Mouse (Mus musculus) heart, embryonic 15.5 days (tissue): ENCODE results near the gene Rtn1. TPM values are rescaled to one million over a fixed set of nuclear protein-coding genes. Genes with fewer than 3 reads are reported as not detected.

ENCODE experiments used
- ATAC-seq: fragments of 200-750 bp; cut with Nextera tagmentation; replicated peaks from 2 replicates; pipeline ENCODE4 v1.8.0; 2017; ENCODE audit warnings: low read depth, moderate TSS enrichment; ENCODE audit not compliant: insufficient number of reproducible peaks, insufficient read depth, low FRiP score
- H3K27ac ChIP-seq: fragments of 300-500 bp; sonication (generic); 2 replicates; pipeline ENCODE4 v1.5.1; 2015; ENCODE audit warnings: mild to moderate bottlenecking, inconsistent platforms
- H3K27me3 ChIP-seq: fragments of 300-500 bp; sonication (generic); 2 replicates; pipeline ENCODE4 v1.6.1; 2015; ENCODE audit warnings: inconsistent platforms
- H3K36me3 ChIP-seq: fragments of 300-500 bp; sonication (generic); 2 replicates; pipeline ENCODE4 v1.6.1; 2015; ENCODE audit warnings: mild to moderate bottlenecking, inconsistent platforms
- H3K4me1 ChIP-seq: fragments of 300-500 bp; sonication (generic); replicated peaks from 2 replicates; pipeline ENCODE4 v1.6.1; 2015; ENCODE audit warnings: inconsistent platforms
- H3K4me2 ChIP-seq: fragments of 300-500 bp; sonication (generic); 2 replicates; pipeline ENCODE4 v1.6.1; 2015; ENCODE audit warnings: inconsistent platforms, mild to moderate bottlenecking, moderate library complexity
- H3K4me3 ChIP-seq: fragments of 300-500 bp; sonication (generic); 2 replicates; pipeline ENCODE4 v1.5.1; 2015; ENCODE audit warnings: mild to moderate bottlenecking, inconsistent platforms
- H3K9ac ChIP-seq: fragments of 300-500 bp; sonication (generic); 2 replicates; pipeline ENCODE4 v1.6.1; 2015; ENCODE audit warnings: mild to moderate bottlenecking, inconsistent platforms
- H3K9me3 ChIP-seq: fragments of 300-500 bp; sonication (generic); replicated peaks from 2 replicates; pipeline ENCODE4 v1.6.1; 2016; ENCODE audit warnings: inconsistent platforms
- WGBS: fragments of 180-500 bp; shearing (Covaris S2); methylation state at CpG from one replicate; pipeline ENCODE4 v1.1.7; 2015; ENCODE audit warnings: mixed read lengths; 5-methylcytosine and 5-hydroxymethylcytosine counted together
- polyA plus RNA-seq: library from polyadenylated mRNA; unstranded; fragments of >200 nt; fragmentation: Nextera tagmentation; extraction: Ambion mirVana; gene quantifications from 2 replicates; pipeline ENCODE4 v1.2.1, GENCODE M21; 2015

Gene Rtn1
- polyA plus RNA-seq, 1 experiment from 2014 or later, result 12.8 TPM

DNA sequence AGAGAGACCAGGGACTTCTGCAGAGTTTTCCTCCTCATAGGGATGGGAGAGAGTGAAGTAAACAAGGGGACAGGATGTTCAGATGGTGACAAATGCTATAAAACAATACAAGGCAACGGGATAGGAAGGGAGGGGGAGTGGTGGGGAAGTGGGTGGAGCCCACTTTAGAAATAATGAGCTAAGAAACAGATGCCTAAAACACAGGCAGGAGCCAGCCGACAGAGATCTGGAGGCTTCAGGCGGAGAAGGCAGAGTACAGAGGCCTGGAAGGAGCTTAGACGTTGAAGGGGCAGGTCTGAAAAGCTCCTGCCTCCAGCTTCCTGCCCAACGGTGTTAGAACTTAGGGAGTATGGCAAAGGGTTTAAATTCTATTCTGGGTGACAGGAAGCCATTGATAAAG lies 195.3 kb downstream of the Rtn1 start:
- Histone ChIP-seq H3K27ac (peak overlapping the region; percentile 34; the same call in 1 of the 2 replicates), H3K9me3 (no peaks in the 10 kb centered on the region), H3K36me3 (no peaks in the 10 kb centered on the region), H3K4me1 (no peaks in the 10 kb centered on the region), H3K4me2 (no peak overlapping the region), H3K27me3 (no peaks in the 10 kb centered on the region), H3K4me3 (no peak overlapping the region), H3K9ac (no peak overlapping the region)
- 35% methylated on average over 5 of the region's 5 CpGs for WGBS
- ATAC-seq, result no peak

DNA sequence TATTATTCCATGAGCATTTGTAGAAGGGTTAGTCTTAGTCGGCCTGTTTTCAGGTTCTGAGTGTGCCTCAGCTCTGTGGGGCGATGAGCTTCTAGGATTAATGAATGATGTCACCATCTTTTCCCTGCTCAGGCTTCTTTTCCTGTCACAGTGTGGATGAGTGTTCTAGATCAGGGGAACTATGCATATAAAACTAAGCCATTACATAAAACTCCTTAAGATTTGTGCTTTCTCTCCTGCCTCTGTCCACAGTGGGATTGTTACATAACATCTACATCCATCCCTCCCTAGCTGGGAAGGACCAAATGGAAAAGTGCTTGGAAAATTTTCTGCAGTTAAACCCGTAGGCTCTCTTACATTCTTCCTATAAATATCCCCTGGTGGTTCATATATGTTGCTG lies 208.0 kb downstream of the Rtn1 start:
- H3K4me3 ChIP-seq, result no peak overlapping the region
- no peaks in the 10 kb centered on the region for H3K9me3 ChIP-seq
- no peak overlapping the region for H3K9ac ChIP-seq
- peaks cover 10% of the 10 kb centered on the region; the same call in 1 of the 2 replicates for H3K4me1 ChIP-seq
- no peak overlapping the region for H3K4me2 ChIP-seq
- no peak overlapping the region for H3K27ac ChIP-seq
- WGBS, result 83% methylated on average over 3 of the region's 3 CpGs
- H3K36me3 ChIP-seq, result no peaks in the 10 kb centered on the region
- no peaks in the 10 kb centered on the region for H3K27me3 ChIP-seq
- ATAC-seq, result no peak

GRCm38 (mm10) chr12:72197925-72198486 lies 210.8 kb downstream of the Rtn1 start:
- Histone ChIP-seq H3K27me3 (no peaks in the 10 kb centered on the region), H3K36me3 (no peaks in the 10 kb centered on the region), H3K4me3 (no peak overlapping the region), H3K9ac (no peak overlapping the region), H3K4me1 (peaks cover 10% of the 10 kb centered on the region; the same call in 1 of the 2 replicates), H3K4me2 (peak overlapping the region; percentile 5; the same call in 1 of the 2 replicates), H3K9me3 (no peaks in the 10 kb centered on the region), H3K27ac (no peak overlapping the region)
- 52% methylated on average over 18 of the region's 18 CpGs for WGBS
- no peak for ATAC-seq

DNA sequence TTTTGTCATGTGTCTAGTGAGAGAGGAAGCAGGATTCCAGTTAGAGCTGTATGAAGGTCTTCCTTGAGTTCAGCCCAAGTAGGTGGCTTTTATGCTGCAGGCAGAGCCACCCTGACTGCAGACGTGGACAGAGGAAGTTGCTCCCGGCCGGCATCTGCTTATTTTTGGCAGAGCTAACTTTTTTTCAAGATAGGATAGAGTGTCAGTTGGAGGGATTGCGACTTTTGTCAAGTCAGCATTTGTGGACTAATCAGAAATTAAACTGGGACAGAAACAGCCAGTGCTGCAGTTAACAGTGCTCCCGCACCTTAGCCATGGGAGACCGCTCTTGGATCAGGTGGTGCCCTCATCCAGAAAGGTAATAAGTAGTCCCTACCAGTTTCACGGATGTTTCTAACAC lies 211.4 kb downstream of the Rtn1 start:
- Histone ChIP-seq H3K4me1 (peaks cover 10% of the 10 kb centered on the region; the same call in 1 of the 2 replicates), H3K27me3 (no peaks in the 10 kb centered on the region), H3K9ac (no peak overlapping the region), H3K4me2 (no peak overlapping the region), H3K27ac (no peak overlapping the region), H3K36me3 (no peaks in the 10 kb centered on the region), H3K4me3 (no peak overlapping the region), H3K9me3 (no peaks in the 10 kb centered on the region)
- 46% methylated on average over 7 of the region's 7 CpGs for WGBS
- ATAC-seq, result no peak

DNA sequence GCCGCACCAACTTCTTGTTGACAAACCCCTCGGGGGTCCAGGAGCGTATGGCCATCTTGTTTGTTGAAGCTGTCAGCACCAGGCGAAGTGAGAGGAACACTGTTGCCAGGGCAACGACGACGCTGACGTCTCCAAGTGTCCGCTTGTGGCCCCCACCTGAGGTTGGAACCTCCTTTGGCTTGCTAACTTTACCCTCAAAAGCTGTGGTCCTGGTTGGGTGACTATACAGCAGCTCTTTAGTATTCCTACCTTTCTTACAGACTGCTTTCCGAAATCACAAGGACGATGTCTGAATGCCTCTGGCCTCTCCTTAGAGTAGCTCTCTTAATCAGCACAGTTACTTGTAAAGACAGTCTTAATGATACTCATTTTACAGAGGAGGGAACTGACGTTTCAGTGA lies 223.9 kb downstream of the Rtn1 start, which contains the start of gene Ccdc175:
Gene Ccdc175, minus strand, starts transcription at position 101 of the 400 bp plus-strand sequence.
- no peak within 1 kb of the TSS for H3K4me3 ChIP-seq
- no peak within 1 kb of the TSS for H3K9ac ChIP-seq
- H3K27ac ChIP-seq, result no peak within 1 kb of the TSS
- H3K4me1 ChIP-seq, result no peaks in the 10 kb centered on the region
- 60% methylated on average over 12 of the region's 12 CpGs for WGBS
- H3K27me3 ChIP-seq, result no peaks in the 10 kb centered on the region
- H3K4me2 ChIP-seq, result no peak within 1 kb of the TSS
- H3K36me3 ChIP-seq, result no peaks in the 10 kb centered on the region
- no peaks in the 10 kb centered on the region for H3K9me3 ChIP-seq
- no peak for ATAC-seq

GRCm38 (mm10) chr12:72179561-72179960 lies 229.3 kb downstream of the Rtn1 start:
- ATAC-seq, result no peak
- Histone ChIP-seq H3K9ac (no peak overlapping the region), H3K4me2 (no peak overlapping the region), H3K9me3 (no peaks in the 10 kb centered on the region), H3K27me3 (no peaks in the 10 kb centered on the region), H3K27ac (no peak overlapping the region), H3K36me3 (no peaks in the 10 kb centered on the region), H3K4me1 (no peaks in the 10 kb centered on the region), H3K4me3 (no peak overlapping the region)
- WGBS, result 70% methylated on average over 4 of the region's 4 CpGs

DNA sequence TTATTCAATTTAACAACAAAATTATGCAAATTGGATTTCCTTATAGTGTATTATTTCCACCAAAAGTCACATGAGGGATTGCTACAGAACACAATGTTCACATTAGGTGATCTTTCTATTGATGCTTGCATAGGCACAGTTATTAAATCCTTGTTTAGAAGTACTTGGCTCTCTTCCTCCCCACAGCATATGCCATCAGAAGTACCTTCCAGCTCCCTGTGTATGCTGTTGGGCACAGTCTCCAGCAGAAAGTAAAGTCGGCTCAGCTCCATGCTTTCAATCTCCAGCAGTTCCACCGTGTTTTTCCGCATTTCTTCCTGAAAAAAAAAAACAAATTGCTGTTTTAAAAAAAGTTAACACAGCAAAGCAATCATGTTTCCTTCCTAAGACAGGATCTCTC lies 230.5 kb downstream of the Rtn1 start:
- Histone ChIP-seq H3K9ac (no peak overlapping the region), H3K4me1 (no peaks in the 10 kb centered on the region), H3K27me3 (no peaks in the 10 kb centered on the region), H3K27ac (no peak overlapping the region), H3K4me3 (no peak overlapping the region), H3K9me3 (no peaks in the 10 kb centered on the region), H3K36me3 (no peaks in the 10 kb centered on the region), H3K4me2 (no peak overlapping the region)
- 88% methylated on average over 3 of the region's 3 CpGs for WGBS
- no peak for ATAC-seq

Other genes starting within 250 kb of the Rtn1 start
- not detected in 2 replicates for gene Ccdc175, start 224.0 kb downstream of the Rtn1 start, polyA plus RNA-seq
- gene Lrrc9, start 32.8 kb upstream of the Rtn1 start, polyA plus RNA-seq, result 0.64 and 1.1 TPM in 2 replicates
- 5.8 and 6.9 TPM in 2 replicates for gene Pcnx4, start 127.3 kb upstream of the Rtn1 start, polyA plus RNA-seq
- not detected in 2 replicates for gene Gm4756, start 240.6 kb upstream of the Rtn1 start, polyA plus RNA-seq